Mouse (Mus musculus) embryonic facial prominence, embryonic 12.5 days (tissue): Measurements from ENCODE around the gene Sh3glb1. TPM values are rescaled to one million over a fixed set of nuclear protein-coding genes. Genes with fewer than 3 reads are reported as not detected.
"Not testable (repeated sequence)": the region's sequence is repeated elsewhere in the genome, so short reads cannot be mapped to it uniquely, and the experiment has no call there.

Source experiments
- ATAC-seq: fragments of 200-750 bp; cut with Nextera tagmentation; 2 replicates; pipeline ENCODE4 v1.8.0; 2017; ENCODE audit not compliant: insufficient number of reproducible peaks, insufficient read depth, low FRiP score, low TSS enrichment
- H3K27ac ChIP-seq: fragments of 300-500 bp; sonication (generic); 2 replicates; pipeline ENCODE4 v1.5.1; 2016; ENCODE audit warnings: mild to moderate bottlenecking
- H3K27me3 ChIP-seq: fragments of 300-500 bp; sonication (generic); 2 replicates; pipeline ENCODE4 v1.6.1; 2016; ENCODE audit warnings: mild to moderate bottlenecking, moderate library complexity
- H3K36me3 ChIP-seq: fragments of 300-500 bp; sonication (generic); 2 replicates; pipeline ENCODE4 v1.6.1; 2016; ENCODE audit warnings: mild to moderate bottlenecking
- H3K4me1 ChIP-seq: fragments of 300-500 bp; sonication (generic); 2 replicates; pipeline ENCODE4 v1.6.1; 2016
- H3K4me2 ChIP-seq: fragments of 300-500 bp; sonication (generic); replicated peaks from 2 replicates; pipeline ENCODE4 v1.6.1; 2016; ENCODE audit warnings: mild to moderate bottlenecking, moderate library complexity
- H3K4me3 ChIP-seq: fragments of 300-500 bp; sonication (generic); 2 replicates; pipeline ENCODE4 v1.5.1; 2016; ENCODE audit warnings: mild to moderate bottlenecking
- H3K9ac ChIP-seq: fragments of 300-500 bp; sonication (generic); 2 replicates; pipeline ENCODE4 v1.6.1; 2016; ENCODE audit warnings: mild to moderate bottlenecking, moderate library complexity
- H3K9me3 ChIP-seq: fragments of 300-500 bp; sonication (generic); 2 replicates; pipeline ENCODE4 v1.6.1; 2016; ENCODE audit warnings: mild to moderate bottlenecking, moderate library complexity
- WGBS: fragments of 180-500 bp; shearing (Covaris S2); methylation state at CpG from one replicate; pipeline ENCODE4 v1.1.7; 2016; 5-methylcytosine and 5-hydroxymethylcytosine counted together
- polyA plus RNA-seq: library from polyadenylated mRNA; unstranded; fragments of >200 nt; fragmentation: Nextera tagmentation; extraction: Ambion mirVana; gene quantifications from 2 replicates; pipeline ENCODE4 v1.2.1, GENCODE M21; 2016

Sh3glb1 gene
- polyA plus RNA-seq, 1 experiment from 2014 or later: 99.2 TPM

DNA sequence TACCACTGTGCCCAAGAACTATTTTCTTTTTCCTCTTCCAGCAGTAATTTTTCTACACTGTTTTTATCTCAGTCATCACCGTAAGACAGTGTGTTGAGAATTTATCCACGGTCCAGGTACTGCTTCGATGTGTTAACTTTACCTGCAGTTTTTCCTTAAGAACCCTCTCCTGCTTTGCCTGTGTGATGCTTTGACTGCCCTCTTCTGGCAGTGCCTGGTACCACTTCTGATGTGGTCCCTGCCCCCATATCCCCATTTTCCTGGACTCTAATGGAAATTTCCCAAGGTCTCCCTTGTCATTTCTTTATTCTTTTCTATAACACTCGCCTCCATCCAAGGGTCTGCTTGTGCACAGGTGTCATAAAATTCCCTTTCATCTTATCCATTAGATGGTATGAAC, 3.3 kb upstream of the Sh3glb1 start:
- WGBS: 42% methylated on average over 4 of the region's 4 CpGs
- ATAC-seq: no peak
- H3K36me3 ChIP-seq: no peaks in the 10 kb centered on the region
- no peaks in the 10 kb centered on the region for H3K9me3 ChIP-seq
- H3K27me3 ChIP-seq: no peaks in the 10 kb centered on the region
- H3K9ac ChIP-seq: no peak overlapping the region
- peaks cover 6% of the 10 kb centered on the region for H3K4me1 ChIP-seq
- H3K4me3 ChIP-seq: no peak overlapping the region
- no peak overlapping the region for H3K27ac ChIP-seq
- H3K4me2 ChIP-seq: no peak overlapping the region

DNA sequence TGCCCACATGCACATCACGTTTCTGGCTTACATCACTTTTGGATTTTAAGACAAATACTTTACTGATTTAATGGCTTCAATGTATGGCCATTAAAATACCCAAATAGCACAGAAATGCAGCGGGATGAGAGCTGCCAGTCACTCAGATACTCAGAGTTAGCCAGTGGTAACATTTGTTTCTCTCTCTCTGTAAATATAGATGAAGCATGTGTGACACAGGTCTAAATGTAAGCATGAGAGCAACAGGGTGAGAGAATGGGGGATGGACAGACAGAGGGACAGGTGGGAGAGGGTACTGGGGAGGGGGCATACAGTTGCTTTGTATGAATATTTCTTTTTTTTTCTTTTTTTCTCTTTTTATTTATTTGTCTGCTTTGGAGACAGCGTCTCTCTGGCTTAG, 2.4 kb upstream of the Sh3glb1 start:
- not testable (repeated sequence) for H3K9ac ChIP-seq, H3K4me3 ChIP-seq, H3K4me2 ChIP-seq, H3K27ac ChIP-seq, H3K27me3 ChIP-seq, H3K36me3 ChIP-seq, H3K9me3 ChIP-seq, ATAC-seq
- H3K4me1 ChIP-seq: peaks cover 13% of the 10 kb centered on the region
- 84% methylated on average over 3 of the region's 3 CpGs for WGBS

DNA sequence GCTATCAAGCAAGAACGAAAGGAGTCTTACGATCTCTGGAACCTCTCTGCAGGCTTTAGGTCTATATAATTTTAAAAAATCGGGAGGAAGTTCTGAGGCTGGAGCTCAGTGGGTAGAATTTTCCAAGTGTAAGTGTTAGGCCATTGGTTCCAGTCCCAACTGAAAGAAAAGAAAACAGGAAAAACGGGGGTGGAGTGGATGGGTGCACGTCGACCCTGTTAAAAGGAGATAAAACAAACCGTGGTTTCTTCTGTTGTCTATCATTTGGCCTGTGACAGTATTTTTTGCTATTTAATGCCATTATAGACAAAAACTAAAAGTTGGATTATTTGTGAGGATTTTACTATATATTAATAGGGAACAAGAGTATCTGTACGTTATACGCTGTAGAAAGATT, 1.7 kb upstream of the Sh3glb1 start:
- no peak for ATAC-seq
- no peaks in the 10 kb centered on the region for H3K36me3 ChIP-seq
- no peak overlapping the region for H3K27ac ChIP-seq
- H3K27me3 ChIP-seq: no peaks in the 10 kb centered on the region
- no peak overlapping the region for H3K4me2 ChIP-seq
- no peaks in the 10 kb centered on the region for H3K9me3 ChIP-seq
- H3K4me1 ChIP-seq: peaks cover 14% of the 10 kb centered on the region
- no peak overlapping the region for H3K9ac ChIP-seq
- H3K4me3 ChIP-seq: no peak overlapping the region
- 85% methylated on average over 9 of the region's 9 CpGs for WGBS

DNA sequence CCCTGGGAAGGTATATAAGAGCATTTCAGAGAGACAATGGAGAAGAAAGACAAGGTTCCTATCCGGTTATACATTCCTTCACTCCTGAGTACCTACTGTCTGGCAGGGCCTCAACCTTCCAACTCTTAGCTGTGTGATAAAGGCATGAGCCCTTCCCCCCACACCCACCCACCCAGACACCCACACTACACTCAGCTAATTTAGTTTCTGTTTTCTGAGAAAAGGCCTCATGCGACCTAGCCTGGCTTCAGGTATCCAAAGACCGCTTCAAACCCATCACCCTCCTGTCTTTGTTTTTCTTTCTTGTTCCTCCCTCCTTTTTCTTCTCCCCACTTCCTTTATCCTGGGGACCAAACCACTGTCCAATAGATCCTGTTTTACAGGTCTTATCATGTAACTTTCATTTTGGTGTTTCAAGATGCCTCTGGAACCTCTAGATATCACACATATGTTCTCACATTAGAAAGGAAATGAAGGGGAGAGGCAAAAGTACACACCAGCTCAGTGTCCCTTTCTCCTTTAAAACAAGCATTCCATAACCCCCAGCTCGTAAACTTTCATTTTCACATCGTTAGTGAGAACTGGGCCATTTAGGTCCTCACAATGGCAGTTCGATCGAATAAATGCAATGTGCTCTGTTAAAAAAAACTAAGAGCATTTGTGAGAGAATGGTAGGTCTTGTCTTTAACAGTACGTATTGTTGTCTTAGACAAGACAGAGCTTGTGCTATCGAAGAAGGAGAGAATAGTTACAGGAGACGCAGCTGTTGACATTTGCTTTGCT, 1.1 kb upstream of the Sh3glb1 start:
- ATAC-seq: no peak
- H3K27ac ChIP-seq: no peak overlapping the region
- H3K4me3 ChIP-seq: peak overlapping the region; percentile 88
- no peak overlapping the region for H3K9ac ChIP-seq
- 86% methylated on average over 10 of the region's 10 CpGs for WGBS
- H3K36me3 ChIP-seq: no peaks in the 10 kb centered on the region
- no peaks in the 10 kb centered on the region for H3K27me3 ChIP-seq
- H3K4me1 ChIP-seq: peaks cover 14% of the 10 kb centered on the region
- peak overlapping the region; percentile 74 for H3K4me2 ChIP-seq
- no peaks in the 10 kb centered on the region for H3K9me3 ChIP-seq

DNA sequence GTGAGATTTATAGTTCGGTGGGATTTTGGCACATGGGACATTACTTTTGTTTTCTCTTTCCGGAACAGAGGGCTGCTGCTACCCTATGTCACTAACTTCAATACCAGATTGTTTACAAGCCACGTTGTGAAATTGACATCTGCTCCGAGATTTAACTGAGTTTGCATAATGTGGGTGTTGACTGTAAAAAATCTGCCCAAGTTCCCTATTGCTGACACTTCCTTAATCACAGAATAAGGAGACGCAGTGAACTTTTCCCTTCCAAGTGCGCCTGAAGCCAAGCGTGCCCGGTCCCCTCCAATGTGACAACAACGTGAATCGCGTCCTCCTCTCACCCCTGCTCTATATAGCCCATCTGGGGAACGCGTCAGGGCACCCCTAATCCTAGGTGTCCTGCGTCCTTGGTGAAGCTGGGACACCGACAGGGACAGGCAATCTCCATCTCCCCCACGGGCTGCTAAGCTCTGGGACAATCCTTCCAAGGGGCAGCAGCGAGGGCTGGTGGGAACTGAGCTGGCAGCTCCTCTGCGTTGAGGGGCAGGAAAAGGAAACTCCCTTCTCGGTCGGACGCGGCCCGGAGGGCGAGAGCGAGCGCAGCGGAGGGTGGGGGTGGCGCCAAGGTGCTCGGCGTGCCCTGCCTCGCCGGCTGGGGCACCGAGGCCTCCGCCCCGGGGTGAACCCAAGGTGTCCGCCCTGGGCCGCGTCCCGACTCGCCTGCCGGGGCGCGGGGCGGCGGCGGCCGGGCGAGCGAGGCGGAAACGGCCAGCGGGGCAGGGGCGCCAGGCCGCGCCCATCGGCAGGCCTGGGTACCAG, 841 bp downstream of the Sh3glb1 start:
- peak overlapping the region; percentile 99 for H3K27ac ChIP-seq
- H3K4me3 ChIP-seq: peak overlapping the region; percentile 88
- no peaks in the 10 kb centered on the region for H3K36me3 ChIP-seq
- no peaks in the 10 kb centered on the region for H3K27me3 ChIP-seq
- H3K4me1 ChIP-seq: peaks cover 14% of the 10 kb centered on the region
- peak; percentile 71 for ATAC-seq
- H3K9me3 ChIP-seq: no peaks in the 10 kb centered on the region
- WGBS: under 1% methylated on average over 40 of the region's 56 CpGs
- H3K4me2 ChIP-seq: peak overlapping the region; percentile 74
- H3K9ac ChIP-seq: peak overlapping the region; percentile 91

DNA sequence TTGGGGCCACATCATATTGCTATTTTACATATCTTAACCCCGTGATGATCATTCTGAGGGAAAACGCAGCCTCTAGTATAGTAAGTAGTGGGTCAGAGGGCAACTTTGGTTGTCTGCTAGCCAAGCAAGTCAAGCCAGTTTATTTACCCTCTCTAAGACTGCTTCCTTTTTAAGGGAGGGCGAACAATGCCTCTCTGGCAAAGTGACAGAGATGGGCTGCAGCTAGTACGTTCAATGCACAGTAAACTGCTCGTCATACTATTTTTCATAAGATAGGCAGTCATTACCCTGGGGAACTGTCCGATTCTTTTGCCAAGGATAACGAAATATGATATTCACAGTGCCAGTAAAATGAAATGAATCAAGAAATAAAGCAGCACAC, 1.4 kb downstream of the Sh3glb1 start:
- Histone ChIP-seq H3K27ac (peak overlapping the region; percentile 18; the same call in 1 of the 2 replicates), H3K27me3 (no peaks in the 10 kb centered on the region), H3K4me3 (peak overlapping the region; percentile 88), H3K9ac (peak overlapping the region; percentile 91), H3K4me2 (peak overlapping the region; percentile 74), H3K4me1 (peaks cover 14% of the 10 kb centered on the region), H3K36me3 (no peaks in the 10 kb centered on the region), H3K9me3 (no peaks in the 10 kb centered on the region)
- WGBS: 14% methylated on average over 7 of the region's 7 CpGs
- no peak for ATAC-seq

DNA sequence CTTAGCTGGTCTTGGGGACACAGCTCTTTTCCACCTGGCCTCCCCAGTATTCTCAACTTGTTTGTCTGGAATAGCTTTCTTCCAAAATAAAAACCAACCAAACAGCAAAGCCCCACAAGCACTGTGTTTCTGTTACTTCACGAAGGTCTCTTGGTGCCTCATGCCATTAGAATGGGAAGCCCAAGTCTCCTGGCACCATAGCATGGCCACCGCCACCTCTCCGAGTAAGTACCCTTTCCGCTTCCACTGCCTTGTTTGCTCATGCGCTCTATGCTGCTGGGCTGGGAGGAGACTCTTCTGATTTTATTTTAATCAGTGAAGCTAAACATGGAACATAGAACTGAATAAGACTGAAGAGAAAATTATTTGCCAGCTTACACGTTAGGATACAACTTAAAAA, 2.3 kb downstream of the Sh3glb1 start:
- no peaks in the 10 kb centered on the region for H3K36me3 ChIP-seq
- no peak overlapping the region for H3K9ac ChIP-seq
- H3K4me2 ChIP-seq: peak overlapping the region; percentile 16; the same call in 1 of the 2 replicates
- 84% methylated on average over 6 of the region's 6 CpGs for WGBS
- no peak overlapping the region for H3K4me3 ChIP-seq
- H3K4me1 ChIP-seq: peaks cover 14% of the 10 kb centered on the region
- ATAC-seq: no peak
- no peak overlapping the region for H3K27ac ChIP-seq
- H3K27me3 ChIP-seq: no peaks in the 10 kb centered on the region
- H3K9me3 ChIP-seq: no peaks in the 10 kb centered on the region

DNA sequence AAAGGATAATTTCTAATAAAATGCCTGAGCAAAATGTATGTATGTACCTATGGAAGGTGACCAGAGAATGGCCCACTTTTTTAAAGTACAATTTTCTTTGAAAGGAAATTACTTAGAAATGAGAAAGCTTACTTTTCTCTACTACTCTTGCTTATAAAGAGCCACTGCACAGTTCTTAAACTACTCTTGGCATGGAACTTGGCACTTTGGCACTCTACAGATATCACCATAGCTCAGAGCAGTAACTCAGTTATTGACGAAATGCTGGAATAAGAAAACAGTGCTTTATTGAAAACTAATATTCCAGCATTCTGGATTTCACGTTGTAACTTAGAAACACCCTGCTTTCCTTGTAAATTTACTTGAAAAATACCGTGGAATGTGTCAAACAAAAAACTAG, 3.0 kb downstream of the Sh3glb1 start:
- WGBS: 81% methylated on average over 3 of the region's 3 CpGs
- Histone ChIP-seq H3K9me3 (no peaks in the 10 kb centered on the region), H3K4me2 (no peak overlapping the region), H3K36me3 (peaks cover 4% of the 10 kb centered on the region), H3K27ac (no peak overlapping the region), H3K9ac (no peak overlapping the region), H3K4me3 (no peak overlapping the region), H3K4me1 (peaks cover 14% of the 10 kb centered on the region), H3K27me3 (no peaks in the 10 kb centered on the region)
- ATAC-seq: no peak

DNA sequence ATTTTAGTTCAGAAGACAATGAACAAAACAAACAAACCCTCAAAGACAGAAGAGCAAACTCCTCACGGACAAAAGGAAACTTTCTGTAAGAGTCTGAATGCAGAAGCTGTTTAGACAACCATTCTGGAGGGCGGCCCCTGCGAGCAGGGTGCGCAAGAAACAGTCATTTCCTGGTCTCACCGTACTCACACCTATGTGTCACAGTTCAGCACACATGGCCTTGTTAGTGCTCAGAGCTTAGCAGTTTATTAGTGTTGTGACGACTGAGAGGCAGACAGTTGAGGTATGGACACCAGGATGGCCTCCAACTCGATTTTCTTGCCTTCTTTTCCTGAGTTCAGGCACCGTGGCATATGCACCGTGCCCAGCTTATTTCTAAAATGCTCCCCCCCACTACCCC, 4.2 kb downstream of the Sh3glb1 start:
- H3K9me3 ChIP-seq: no peaks in the 10 kb centered on the region
- no peak overlapping the region for H3K4me2 ChIP-seq
- no peak overlapping the region for H3K9ac ChIP-seq
- H3K27me3 ChIP-seq: no peaks in the 10 kb centered on the region
- ATAC-seq: no peak
- no peak overlapping the region for H3K27ac ChIP-seq
- WGBS: 73% methylated on average over 9 of the region's 9 CpGs
- H3K4me3 ChIP-seq: no peak overlapping the region
- H3K4me1 ChIP-seq: peaks cover 12% of the 10 kb centered on the region
- peaks cover 15% of the 10 kb centered on the region for H3K36me3 ChIP-seq

DNA sequence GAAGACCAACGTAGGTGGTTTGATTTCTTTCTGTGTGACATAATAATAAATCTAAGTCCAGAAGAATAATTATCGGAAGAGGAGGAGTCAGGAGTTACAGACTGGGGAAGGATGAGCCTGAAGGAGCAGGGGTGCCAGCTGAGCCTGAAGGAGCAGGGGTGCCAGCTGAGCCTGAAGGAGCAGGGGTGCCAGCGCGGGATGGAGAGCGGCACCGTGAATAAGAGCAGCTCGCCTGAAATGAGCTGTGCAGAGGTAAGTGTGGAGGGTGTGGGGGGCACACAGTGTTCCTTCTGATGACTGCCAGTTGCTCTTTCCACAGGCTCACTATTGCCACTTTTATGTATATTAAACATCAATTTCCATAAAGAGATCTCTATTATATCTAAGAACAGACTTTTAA, 5.1 kb downstream of the Sh3glb1 start:
- ATAC-seq: no peak
- Histone ChIP-seq H3K4me1 (peaks cover 11% of the 10 kb centered on the region), H3K9ac (no peak overlapping the region), H3K27me3 (no peaks in the 10 kb centered on the region), H3K36me3 (peaks cover 15% of the 10 kb centered on the region), H3K4me3 (no peak overlapping the region), H3K9me3 (no peaks in the 10 kb centered on the region), H3K4me2 (no peak overlapping the region), H3K27ac (no peak overlapping the region)
- WGBS: 89% methylated on average over 7 of the region's 7 CpGs

DNA sequence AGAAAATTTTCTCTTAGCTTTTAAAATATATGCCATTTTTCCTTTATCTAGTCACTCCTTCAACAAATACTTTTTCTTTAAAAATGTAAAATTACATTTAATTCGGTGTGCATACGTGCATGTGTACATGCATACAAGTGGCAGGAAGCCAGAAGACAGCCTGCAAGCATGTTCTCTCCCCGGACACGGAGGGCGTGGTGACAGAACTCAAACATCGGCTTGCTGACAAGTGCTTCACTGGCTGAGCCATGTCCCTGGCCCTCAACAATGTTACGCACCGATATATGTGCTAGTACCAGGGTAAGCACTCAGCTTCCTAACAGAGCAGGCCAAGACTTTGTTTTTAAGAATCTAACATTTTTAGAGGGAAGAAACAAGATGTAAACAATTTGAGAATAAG, 5.5 kb downstream of the Sh3glb1 start:
- Histone ChIP-seq H3K4me3 (no peak overlapping the region), H3K9me3 (no peaks in the 10 kb centered on the region), H3K27ac (no peak overlapping the region), H3K4me1 (peaks cover 11% of the 10 kb centered on the region), H3K27me3 (no peaks in the 10 kb centered on the region), H3K9ac (no peak overlapping the region), H3K4me2 (no peak overlapping the region), H3K36me3 (peaks cover 15% of the 10 kb centered on the region)
- no peak for ATAC-seq
- WGBS: 89% methylated on average over 8 of the region's 8 CpGs

DNA sequence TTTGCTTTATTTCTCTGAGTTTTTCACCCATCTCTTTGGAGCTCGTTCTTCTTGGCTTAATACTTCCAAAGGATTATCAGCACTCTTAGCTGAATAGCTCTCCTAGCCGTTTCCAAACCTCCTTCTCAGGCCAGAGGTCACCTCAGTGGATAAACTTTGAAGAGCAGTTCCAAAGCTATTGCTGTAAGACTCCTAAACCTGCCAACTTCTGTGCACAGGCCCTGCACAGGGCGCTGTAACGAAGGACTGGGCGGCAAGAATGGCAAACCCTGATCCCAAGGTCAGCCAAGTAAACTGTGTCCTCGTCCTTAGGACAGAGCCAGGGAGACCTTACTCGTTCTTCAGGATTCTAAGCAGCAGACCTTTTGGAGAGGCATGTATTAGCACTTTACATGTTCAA, 6.0 kb downstream of the Sh3glb1 start:
- Histone ChIP-seq H3K36me3 (peaks cover 15% of the 10 kb centered on the region), H3K9ac (no peak overlapping the region), H3K9me3 (no peaks in the 10 kb centered on the region), H3K4me1 (peaks cover 11% of the 10 kb centered on the region), H3K4me3 (no peak overlapping the region), H3K27ac (no peak overlapping the region), H3K27me3 (no peaks in the 10 kb centered on the region), H3K4me2 (no peak overlapping the region)
- 75% methylated on average over 7 of the region's 7 CpGs for WGBS
- no peak for ATAC-seq
